Mouse (Mus musculus) embryonic fibroblast, embryonic 13.5 days (primary cell): ENCODE results near the gene Parp11. TPM values are rescaled to one million over a fixed set of nuclear protein-coding genes. Genes with fewer than 3 reads are reported as not detected.

Experiments
- H3K27ac ChIP-seq: 2 replicates; pipeline ENCODE4 v1.5.1; 2012; ENCODE audit warnings: low read length, control low read depth, inconsistent platforms; ENCODE audit not compliant: insufficient read depth
- H3K4me1 ChIP-seq: 2 replicates; pipeline ENCODE4 v1.6.1; 2011; ENCODE audit warnings: low read length; ENCODE audit not compliant: control insufficient read depth, insufficient read depth
- H3K4me3 ChIP-seq: 2 replicates; pipeline ENCODE4 v1.5.1; 2011; ENCODE audit warnings: mild to moderate bottlenecking, control low read depth, low read length; ENCODE audit not compliant: insufficient read depth
- CTCF ChIP-seq: IDR thresholded peaks from 2 replicates; pipeline ENCODE4 v1.5.1; 2011; ENCODE audit warnings: mild to moderate bottlenecking, control low read depth, low read length, moderate library complexity, borderline replicate concordance; ENCODE audit not compliant: insufficient read depth
- POLR2A ChIP-seq: IDR thresholded peaks from 2 replicates; pipeline ENCODE4 v1.6.1; 2011; ENCODE audit warnings: low read depth, mild to moderate bottlenecking, control low read depth, low read length, moderate library complexity
- polyA plus RNA-seq: library from polyadenylated mRNA; stranded (reverse); fragments of >200 nt; gene quantifications from 2 replicates; pipeline ENCODE4 v1.2.4, GENCODE M21; 2011; ENCODE audit warnings: low read depth; ENCODE audit not compliant: missing spikeins, insufficient read length

Parp11 gene
- polyA plus RNA-seq, 1 experiment: 25.7 TPM

- Histone ChIP-seq H3K4me3 (no peak overlapping the region), H3K27ac (no peak overlapping the region), H3K4me1 (no peaks in the 10 kb centered on the region)
- TF ChIP-seq CTCF (no peak), POLR2A (no peak)
Observed at GRCm38 (mm10) chr6:127462251-127462650, 15.6 kb downstream of the Parp11 start.

GRCm38 (mm10) chr6:127463273-127464001 is 16.8 kb downstream of the Parp11 start:
- Histone ChIP-seq H3K4me3 (no peak overlapping the region), H3K4me1 (no peaks in the 10 kb centered on the region), H3K27ac (no peak overlapping the region)
- TF ChIP-seq CTCF (no peak), POLR2A (no peak)

- TF ChIP-seq CTCF (no peak), POLR2A (no peak)
- Histone ChIP-seq H3K4me3 (no peak overlapping the region), H3K27ac (no peak overlapping the region), H3K4me1 (no peaks in the 10 kb centered on the region)
Observed at GRCm38 (mm10) chr6:127464523-127464922, 17.9 kb downstream of the Parp11 start.

GRCm38 (mm10) chr6:127466749-127467310 is 20.2 kb downstream of the Parp11 start:
- TF ChIP-seq CTCF: no peak
- no peak overlapping the region for H3K27ac ChIP-seq
- H3K4me3 ChIP-seq: no peak overlapping the region
- no peaks in the 10 kb centered on the region for H3K4me1 ChIP-seq

- Histone ChIP-seq H3K4me3 (no peak overlapping the region), H3K4me1 (no peaks in the 10 kb centered on the region), H3K27ac (no peak overlapping the region)
- TF ChIP-seq POLR2A (no peak), CTCF (no peak)
Observed at GRCm38 (mm10) chr6:127472078-127472477, 25.4 kb downstream of the Parp11 start.

- TF ChIP-seq POLR2A (no peak), CTCF (no peak)
- H3K4me3 ChIP-seq: no peak overlapping the region
Observed at GRCm38 (mm10) chr6:127473961-127474360, 27.3 kb downstream of the Parp11 start.

GRCm38 (mm10) chr6:127475231-127475630 is 28.6 kb downstream of the Parp11 start:
- no peak for TF ChIP-seq CTCF
- no peak for TF ChIP-seq POLR2A
- Histone ChIP-seq H3K4me3 (no peak overlapping the region), H3K4me1 (no peaks in the 10 kb centered on the region), H3K27ac (no peak overlapping the region)

More at GRCm38 (mm10) chr6:127473961-127474360, 27.3 kb downstream of the Parp11 start:
- H3K4me1 ChIP-seq: no peaks in the 10 kb centered on the region
- H3K27ac ChIP-seq: no peak overlapping the region

GRCm38 (mm10) chr6:127491046-127491445 is 44.4 kb downstream of the Parp11 start:
- Histone ChIP-seq H3K27ac (no peak overlapping the region), H3K4me1 (no peaks in the 10 kb centered on the region), H3K4me3 (no peak overlapping the region)
- no peak for TF ChIP-seq CTCF
- TF ChIP-seq POLR2A: no peak

- Histone ChIP-seq H3K4me3 (no peak overlapping the region), H3K4me1 (no peaks in the 10 kb centered on the region), H3K27ac (no peak overlapping the region)
- TF ChIP-seq CTCF: no peak
- no peak for TF ChIP-seq POLR2A
Observed at GRCm38 (mm10) chr6:127492561-127492960, 45.9 kb downstream of the Parp11 start.

- Histone ChIP-seq H3K4me1 (no peaks in the 10 kb centered on the region), H3K4me3 (no peak overlapping the region), H3K27ac (no peak overlapping the region)
- TF ChIP-seq CTCF (no peak), POLR2A (no peak)
Observed at GRCm38 (mm10) chr6:127493750-127494149, 47.1 kb downstream of the Parp11 start.

GRCm38 (mm10) chr6:127494357-127494756 is 47.7 kb downstream of the Parp11 start:
- Histone ChIP-seq H3K4me3 (no peak overlapping the region), H3K4me1 (no peaks in the 10 kb centered on the region), H3K27ac (no peak overlapping the region)
- TF ChIP-seq CTCF (no peak), POLR2A (no peak)
